Mouse (Mus musculus) stomach, embryonic 16.5 days (tissue): Measurements from ENCODE around the gene Cmtm2a. TPM values are rescaled to one million over a fixed set of nuclear protein-coding genes. Genes with fewer than 3 reads are reported as not detected.
A peak's percentile ranks its signal among the peaks of the same experiment; 100 is the strongest.

Experiments
- ATAC-seq: fragments of 200-750 bp; cut with Nextera tagmentation; 2 replicates; pipeline ENCODE4 v1.8.0; 2017; ENCODE audit warnings: moderate number of reproducible peaks, moderate TSS enrichment; ENCODE audit not compliant: insufficient read depth, low FRiP score
- H3K27ac ChIP-seq: fragments of 300-500 bp; sonication (generic); 2 replicates; pipeline ENCODE4 v1.5.1; 2014; ENCODE audit warnings: low read length
- H3K27me3 ChIP-seq: fragments of 300-500 bp; sonication (generic); 2 replicates; pipeline ENCODE4 v1.6.1; 2014; ENCODE audit warnings: low read length, control low read depth, mixed read lengths; ENCODE audit not compliant: control insufficient read depth, insufficient read depth
- H3K36me3 ChIP-seq: fragments of 300-500 bp; sonication (generic); 2 replicates; pipeline ENCODE4 v1.6.1; 2014; ENCODE audit warnings: low read length; ENCODE audit not compliant: control insufficient read depth, insufficient read depth
- H3K4me1 ChIP-seq: fragments of 300-500 bp; sonication (generic); 2 replicates; pipeline ENCODE4 v1.6.1; 2014; ENCODE audit warnings: low read length, control low read depth, mixed read lengths; ENCODE audit not compliant: control insufficient read depth, insufficient read depth
- H3K4me2 ChIP-seq: fragments of 300-500 bp; sonication (generic); 2 replicates; pipeline ENCODE4 v1.6.1; 2014; ENCODE audit warnings: low read depth, low read length, mixed read lengths
- H3K4me3 ChIP-seq: fragments of 300-500 bp; sonication (generic); replicated peaks from 2 replicates; pipeline ENCODE4 v1.5.1; 2014; ENCODE audit warnings: mild to moderate bottlenecking, low read length
- H3K9ac ChIP-seq: fragments of 300-500 bp; sonication (generic); 2 replicates; pipeline ENCODE4 v1.6.1; 2014; ENCODE audit warnings: low read length
- H3K9me3 ChIP-seq: fragments of 300-500 bp; sonication (generic); replicated peaks from 2 replicates; pipeline ENCODE4 v1.6.1; 2016; ENCODE audit warnings: low read length, control low read depth; ENCODE audit not compliant: control insufficient read depth
- WGBS: fragments of 180-500 bp; shearing (Covaris S2); extraction: QIAGEN DNeasy Blood & Tissue Kit; methylation state at CpG from one replicate; pipeline ENCODE4 v1.1.7; 2014; 5-methylcytosine and 5-hydroxymethylcytosine counted together
- polyA plus RNA-seq: library from polyadenylated mRNA; unstranded; fragments of >200 nt; fragmentation: Nextera tagmentation; extraction: Ambion mirVana; gene quantifications from 2 replicates; pipeline ENCODE4 v1.2.1, GENCODE M21; 2015

Gene Cmtm2a
- polyA plus RNA-seq, 1 experiment from 2014 or later = not detected

DNA sequence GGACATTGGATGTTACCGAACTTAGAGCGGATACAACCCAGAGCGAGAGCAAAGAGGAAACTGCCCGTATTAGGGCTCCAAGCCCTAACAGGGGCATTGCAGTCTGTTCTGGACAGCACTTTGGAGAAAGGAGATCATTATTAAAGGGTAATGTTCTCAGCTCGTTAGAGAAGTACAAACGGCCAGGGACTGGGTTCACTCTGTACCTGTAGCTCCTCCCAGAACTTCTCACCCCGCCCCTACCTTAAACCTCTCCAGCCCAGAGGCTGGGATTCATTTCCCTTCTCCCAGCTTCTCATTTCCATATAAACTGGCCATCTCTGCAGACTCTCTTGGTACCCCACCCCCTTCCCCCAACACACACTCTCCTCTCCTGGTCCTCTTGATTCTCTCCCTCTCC lies 41.5 kb downstream of the Cmtm2a start:
- peak overlapping the region; percentile 72 for H3K4me3 ChIP-seq
- peaks cover 20% of the 10 kb centered on the region for H3K4me1 ChIP-seq
- peak overlapping the region; percentile 68 for H3K4me2 ChIP-seq
- H3K27ac ChIP-seq = peak overlapping the region; percentile 94
- H3K36me3 ChIP-seq = no peaks in the 10 kb centered on the region
- under 1% methylated on average over 7 of the region's 7 CpGs for WGBS
- ATAC-seq = no peak
- H3K9me3 ChIP-seq = no peaks in the 10 kb centered on the region
- H3K27me3 ChIP-seq = no peaks in the 10 kb centered on the region
- peak overlapping the region; percentile 78 for H3K9ac ChIP-seq

DNA sequence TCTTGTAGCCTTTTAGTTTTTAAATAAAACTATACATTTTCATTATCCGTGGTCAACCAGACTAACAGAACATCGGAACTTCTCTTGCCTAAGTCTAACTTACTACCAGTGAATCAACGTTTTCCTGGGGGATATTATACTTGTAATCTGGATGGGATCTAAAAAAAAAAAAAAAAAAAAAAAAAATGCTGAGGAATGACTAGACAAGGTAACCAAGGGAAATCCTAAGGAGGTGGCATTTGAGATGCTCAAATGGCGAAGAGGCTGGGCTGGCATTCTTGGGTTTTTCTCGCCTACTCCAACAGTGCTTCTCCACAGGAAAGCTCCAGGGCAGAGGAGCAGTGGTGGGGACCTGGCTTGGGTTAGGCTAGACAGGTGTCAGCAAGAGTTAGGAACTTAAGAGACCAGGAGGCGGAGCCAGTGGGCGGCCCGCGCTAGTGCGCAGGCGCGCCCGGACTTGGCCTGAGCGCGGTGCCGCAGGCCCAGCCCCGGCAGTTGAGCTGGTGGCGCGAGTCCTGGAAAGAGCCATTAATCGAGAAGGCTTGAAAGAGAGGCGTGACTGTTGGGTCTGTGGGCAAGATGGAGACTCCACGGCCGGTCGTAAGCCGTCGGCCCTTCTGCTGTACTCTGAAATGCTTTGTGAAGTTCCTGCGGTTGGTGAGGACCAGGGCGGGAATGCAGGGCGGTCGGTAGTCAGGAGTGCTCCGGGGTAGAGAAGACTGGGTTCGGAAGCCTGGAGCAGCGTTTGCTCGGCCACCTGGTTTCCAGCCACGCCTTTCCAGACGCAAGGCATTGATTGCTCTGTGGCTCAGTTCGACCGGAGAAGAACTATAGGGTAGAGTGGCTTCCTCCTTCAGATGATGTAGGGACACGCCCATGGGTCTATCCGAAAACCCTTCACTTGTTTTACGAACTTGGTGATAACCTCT lies 42.3 kb downstream of the Cmtm2a start, which contains the start of gene Cklf:
Gene Cklf, plus strand, starts transcription at position 423 of the 929 bp plus-strand sequence.
- peak within 1 kb of the TSS; percentile 72 for H3K4me3 ChIP-seq
- H3K9me3 ChIP-seq = no peaks in the 10 kb centered on the region
- peaks cover 21% of the 10 kb centered on the region for H3K4me1 ChIP-seq
- peak within 1 kb of the TSS; percentile 94 for H3K27ac ChIP-seq
- H3K36me3 ChIP-seq = no peaks in the 10 kb centered on the region
- ATAC-seq = peak; percentile 88
- peak within 1 kb of the TSS; percentile 68 for H3K4me2 ChIP-seq
- H3K27me3 ChIP-seq = no peaks in the 10 kb centered on the region
- peak within 1 kb of the TSS; percentile 78 for H3K9ac ChIP-seq
- WGBS = 3% methylated on average over 41 of the region's 41 CpGs

- Histone ChIP-seq H3K36me3 (no peaks in the 10 kb centered on the region), H3K9me3 (no peaks in the 10 kb centered on the region), H3K27me3 (no peaks in the 10 kb centered on the region), H3K4me1 (peaks cover 21% of the 10 kb centered on the region), H3K27ac (no peak overlapping the region), H3K9ac (no peak overlapping the region), H3K4me2 (no peak overlapping the region), H3K4me3 (no peak overlapping the region)
- no peak for ATAC-seq
- 86% methylated on average over 7 of the region's 7 CpGs for WGBS
Observed at GRCm38 (mm10) chr8:104249442-104249996, 43.5 kb downstream of the Cmtm2a start.

- Histone ChIP-seq H3K36me3 (no peaks in the 10 kb centered on the region), H3K27ac (peak within 1 kb of the TSS; percentile 47), H3K27me3 (no peaks in the 10 kb centered on the region), H3K9me3 (no peaks in the 10 kb centered on the region), H3K4me2 (peak within 1 kb of the TSS; percentile 81), H3K9ac (peak within 1 kb of the TSS; percentile 75), H3K4me1 (peaks cover 21% of the 10 kb centered on the region), H3K4me3 (peak within 1 kb of the TSS; percentile 66)
- WGBS = 0% methylated on average over 28 of the region's 28 CpGs
- ATAC-seq = peak; percentile 85
Observed at GRCm38 (mm10) chr8:104248276-104248675, 44.7 kb downstream of the Cmtm2a start, which contains the start of gene Tk2. Gene Tk2 (minus strand): TSS chr8:104248558.

DNA sequence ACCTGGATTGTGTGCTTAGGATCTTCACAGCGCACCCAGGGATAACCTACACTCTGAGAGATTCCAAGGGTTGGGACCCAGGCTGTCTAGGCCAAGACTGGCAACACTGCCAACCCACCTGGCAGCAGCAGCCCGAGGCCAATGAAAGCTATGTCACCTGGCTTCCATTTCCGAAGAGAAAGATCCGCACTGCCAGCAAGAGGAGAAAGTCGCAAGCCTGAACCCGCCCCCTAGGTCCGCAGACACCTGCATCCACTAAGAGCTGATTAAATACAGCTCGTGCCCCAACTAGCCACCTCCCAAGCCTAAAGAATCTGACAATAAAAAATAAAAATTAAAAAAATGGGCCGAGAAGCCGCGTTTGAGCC lies 45.1 kb downstream of the Cmtm2a start:
- no peak for ATAC-seq
- peak overlapping the region; percentile 66 for H3K4me3 ChIP-seq
- H3K4me1 ChIP-seq = peaks cover 21% of the 10 kb centered on the region
- H3K36me3 ChIP-seq = no peaks in the 10 kb centered on the region
- 2% methylated on average over 11 of the region's 11 CpGs for WGBS
- peak overlapping the region; percentile 75 for H3K9ac ChIP-seq
- peak overlapping the region; percentile 81 for H3K4me2 ChIP-seq
- peak overlapping the region; percentile 47 for H3K27ac ChIP-seq
- H3K27me3 ChIP-seq = no peaks in the 10 kb centered on the region
- H3K9me3 ChIP-seq = no peaks in the 10 kb centered on the region

DNA sequence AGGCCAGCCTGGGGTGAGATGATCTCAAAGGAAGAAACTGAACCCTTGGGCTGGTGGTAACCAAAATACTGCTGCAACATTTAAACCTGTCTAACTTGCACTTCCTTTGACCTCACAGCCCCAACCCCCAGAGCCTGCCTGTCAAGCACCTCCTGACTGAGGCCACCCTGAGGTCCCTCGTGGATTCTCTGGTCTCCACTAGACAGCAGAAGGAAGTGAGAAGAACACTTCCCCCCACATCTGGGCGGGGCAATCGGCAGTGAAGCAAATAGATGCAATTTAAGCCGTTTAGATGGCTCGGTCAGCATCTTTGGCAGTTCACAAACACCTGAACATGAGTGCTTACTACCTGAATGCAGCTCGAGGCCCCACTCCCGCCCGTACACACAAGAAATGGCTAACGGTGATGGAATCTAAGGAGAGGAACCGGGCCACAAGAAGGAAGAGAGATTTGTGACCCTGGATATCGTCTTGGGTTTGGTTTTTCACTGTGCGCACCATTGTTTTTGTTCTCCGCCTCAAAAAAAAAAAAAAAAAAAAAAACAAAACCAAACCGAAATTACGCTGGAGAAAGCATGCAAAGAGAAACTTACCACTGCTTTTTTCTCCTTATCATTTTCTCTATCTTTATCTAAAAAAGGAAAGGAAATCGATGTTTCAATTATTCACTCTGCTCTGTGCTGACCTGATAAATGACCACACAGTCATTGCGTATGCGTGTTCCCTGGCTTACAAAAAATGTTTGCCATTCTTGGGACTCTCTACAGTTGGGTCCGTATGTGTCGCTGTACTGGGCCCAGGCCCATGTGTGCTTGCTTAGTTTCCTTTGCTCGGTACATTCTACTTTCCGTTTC lies 45.7 kb downstream of the Cmtm2a start:
- Histone ChIP-seq H3K36me3 (peaks cover 3% of the 10 kb centered on the region; the same call in 1 of the 2 replicates), H3K27ac (peak overlapping the region; percentile 47; the same call in 1 of the 2 replicates), H3K27me3 (no peaks in the 10 kb centered on the region), H3K4me1 (peaks cover 21% of the 10 kb centered on the region), H3K4me3 (peak overlapping the region; percentile 66), H3K9ac (peak overlapping the region; percentile 75), H3K9me3 (no peaks in the 10 kb centered on the region), H3K4me2 (peak overlapping the region; percentile 81)
- 56% methylated on average over 22 of the region's 22 CpGs for WGBS
- no peak for ATAC-seq

DNA sequence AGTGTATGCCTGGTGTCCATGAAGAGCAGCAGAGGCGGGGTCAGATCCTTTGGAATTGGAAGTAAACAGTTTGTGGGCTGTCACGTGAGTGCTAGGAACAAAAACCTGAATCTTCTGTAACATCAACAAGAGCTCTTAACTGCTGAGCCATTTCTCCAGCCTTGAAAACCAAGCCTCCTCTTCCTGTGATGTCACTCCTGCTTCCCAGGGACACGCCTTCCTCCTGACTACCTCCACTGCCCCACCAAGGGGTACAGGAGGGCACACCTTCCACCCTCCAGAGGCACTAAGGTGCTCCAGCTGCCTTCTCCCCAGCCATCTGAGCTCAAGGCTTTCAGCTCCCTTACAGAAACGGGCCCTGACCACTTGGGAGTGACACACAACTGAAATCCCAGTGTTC lies 46.4 kb downstream of the Cmtm2a start:
- H3K9me3 ChIP-seq = no peaks in the 10 kb centered on the region
- ATAC-seq = no peak
- peaks cover 17% of the 10 kb centered on the region for H3K4me1 ChIP-seq
- H3K9ac ChIP-seq = peak overlapping the region; percentile 13; the same call in 1 of the 2 replicates
- 78% methylated on average over 4 of the region's 4 CpGs for WGBS
- H3K36me3 ChIP-seq = peaks cover 3% of the 10 kb centered on the region; the same call in 1 of the 2 replicates
- H3K27ac ChIP-seq = peak overlapping the region; percentile 30; the same call in 1 of the 2 replicates
- no peak overlapping the region for H3K4me3 ChIP-seq
- H3K4me2 ChIP-seq = no peak overlapping the region
- H3K27me3 ChIP-seq = no peaks in the 10 kb centered on the region

DNA sequence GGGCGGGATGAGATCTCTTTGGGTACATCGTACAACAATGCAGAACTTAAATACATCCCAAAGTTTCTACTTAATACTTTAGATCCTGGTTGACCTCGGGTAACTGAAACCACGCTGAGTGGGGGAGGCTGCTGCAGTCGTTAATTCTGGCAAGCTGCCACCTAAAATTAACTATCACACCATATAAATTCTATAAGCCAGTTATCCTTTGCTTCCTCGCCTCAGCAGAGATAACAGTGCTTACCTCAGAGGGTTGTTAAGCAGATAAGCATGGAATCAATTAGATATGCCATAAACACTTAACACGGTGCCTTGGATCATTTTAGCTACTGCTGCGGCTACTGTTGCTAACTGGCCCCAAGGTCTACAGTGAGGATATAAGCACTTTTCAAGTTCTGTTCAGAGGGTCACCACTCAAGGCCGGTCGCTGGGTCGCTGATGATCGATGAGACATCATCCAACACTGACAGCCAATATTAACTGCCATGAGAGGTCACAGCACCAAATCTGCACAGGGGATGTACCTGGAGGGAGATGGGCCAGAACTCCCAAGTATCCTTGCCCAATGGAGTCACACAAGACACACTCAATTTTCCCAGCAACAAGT lies 50.8 kb downstream of the Cmtm2a start:
- peaks cover 7% of the 10 kb centered on the region for H3K4me1 ChIP-seq
- H3K27me3 ChIP-seq = no peaks in the 10 kb centered on the region
- no peaks in the 10 kb centered on the region for H3K9me3 ChIP-seq
- H3K4me2 ChIP-seq = no peak overlapping the region
- no peak for ATAC-seq
- WGBS = 73% methylated on average over 12 of the region's 12 CpGs
- H3K9ac ChIP-seq = no peak overlapping the region
- H3K36me3 ChIP-seq = peaks cover 8% of the 10 kb centered on the region; the same call in 1 of the 2 replicates
- no peak overlapping the region for H3K27ac ChIP-seq
- no peak overlapping the region for H3K4me3 ChIP-seq
